ENCODE assay signal across 13 mouse cellular contexts in genomic region chr9:3012733-3013279, GRCm38 (mm10). TPM values are rescaled to one million over a fixed set of nuclear protein-coding genes. Genes with fewer than 3 reads are reported as not detected.
A peak's percentile ranks its signal among the peaks of the same experiment; 100 is the strongest.
ATAC-seq lines count a peak whose summit lies in the region.
"Not testable (repeated sequence)": the region's sequence is repeated elsewhere in the genome, so short reads cannot be mapped to it uniquely, and the experiment has no call there.
"Had no signal": no experiment of that assay in that cellular context is flagged by ENCODE, and none has a peak within 500 bp of the region (broad histone marks: within the 10 kb centered on the region; RNA-seq: fewer than 3 reads in every experiment).

Gene Gm10721, plus strand, starts transcription at chr9:3013140.

- peak; percentile 32 for ATAC-seq in CD4-positive, CD25-positive, alpha-beta regulatory T cell, adult 4 months
- ATAC-seq in embryonic facial prominence, embryonic 15.5 days (ENCODE audit: insufficient number of reproducible peaks, low FRiP score, low TSS enrichment, low read depth) = peak; percentile 55
- ATAC-seq in heart, embryonic 11.5 days (replicated peaks; ENCODE audit: insufficient number of reproducible peaks, low FRiP score, low TSS enrichment) = peak; percentile 56; the same call in 1 of the 2 replicates
- peak; percentile 71 for ATAC-seq in hindbrain, embryonic 13.5 days (ENCODE audit: low FRiP score)
- peak; percentile 39; the same call in 1 of the 2 replicates for ATAC-seq in kidney, embryonic 14.5 days (ENCODE audit: low FRiP score, low TSS enrichment)
- peak; percentile 46; the same call in 1 of the 2 replicates for ATAC-seq in liver, embryonic 12.5 days
- ATAC-seq in megakaryocyte progenitor cell, adult 5-6 weeks (replicated peaks; ENCODE audit: poor library complexity) = peak; percentile 36
- peak; percentile 66; the same call in 1 of the 2 replicates for ATAC-seq in neural tube, embryonic 12.5 days (ENCODE audit: low FRiP score, low read depth)

- not testable (repeated sequence) for H3K27ac ChIP-seq in embryonic facial prominence, embryonic 15.5 days (replicated peaks); heart, embryonic 11.5 days (ENCODE audit: low read depth, low read length); hindbrain, embryonic 13.5 days; kidney, embryonic 14.5 days (ENCODE audit: low read depth, low read length); liver, embryonic 12.5 days; neural tube, embryonic 12.5 days

- not testable (repeated sequence) for H3K36me3 ChIP-seq in embryonic facial prominence, embryonic 15.5 days; heart, embryonic 11.5 days (ENCODE audit: control insufficient read depth, insufficient read depth, low read length); hindbrain, embryonic 13.5 days; kidney, embryonic 14.5 days (ENCODE audit: control insufficient read depth, insufficient read depth, low read length); liver, embryonic 12.5 days; neural tube, embryonic 12.5 days

- not testable (repeated sequence) for H3K4me3 ChIP-seq in embryonic facial prominence, embryonic 15.5 days (replicated peaks); heart, embryonic 11.5 days (ENCODE audit: low read depth, low read length); hindbrain, embryonic 13.5 days; kidney, embryonic 14.5 days (ENCODE audit: low read length); liver, embryonic 12.5 days; neural tube, embryonic 12.5 days

- not testable (repeated sequence) for H3K4me1 ChIP-seq in embryonic facial prominence, embryonic 15.5 days; heart, embryonic 11.5 days (ENCODE audit: control insufficient read depth, insufficient read depth, low read length); hindbrain, embryonic 13.5 days (replicated peaks); kidney, embryonic 14.5 days (ENCODE audit: control insufficient read depth, insufficient read depth, low read length); liver, embryonic 12.5 days; neural tube, embryonic 12.5 days

- not testable (repeated sequence) for H3K9me3 ChIP-seq in embryonic facial prominence, embryonic 15.5 days (replicated peaks); heart, embryonic 11.5 days (replicated peaks; ENCODE audit: control insufficient read depth, low read length); hindbrain, embryonic 13.5 days; kidney, embryonic 14.5 days (ENCODE audit: control insufficient read depth, low read length); liver, embryonic 12.5 days (replicated peaks); neural tube, embryonic 12.5 days

- not testable (repeated sequence) for H3K27me3 ChIP-seq in embryonic facial prominence, embryonic 15.5 days; heart, embryonic 11.5 days (ENCODE audit: control insufficient read depth, insufficient read depth, low read length); hindbrain, embryonic 13.5 days; kidney, embryonic 14.5 days (ENCODE audit: control insufficient read depth, insufficient read depth, low read length); liver, embryonic 12.5 days (replicated peaks); neural tube, embryonic 12.5 days (replicated peaks)

- WGBS in embryonic facial prominence, embryonic 15.5 days = 55% methylated on average over 1 of the region's 11 CpGs
- WGBS in heart, embryonic 11.5 days (ENCODE audit: insufficient replicate concordance) = no CpG with 5 or more reads among the region's 11 CpGs
- WGBS in hindbrain, embryonic 13.5 days = no CpG with 5 or more reads among the region's 11 CpGs
- WGBS in kidney, embryonic 14.5 days = no CpG with 5 or more reads among the region's 11 CpGs
- WGBS in liver, embryonic 12.5 days (ENCODE audit: insufficient replicate concordance) = no CpG with 5 or more reads among the region's 11 CpGs
- WGBS in neural tube, embryonic 12.5 days = no CpG with 5 or more reads among the region's 11 CpGs

- H3K9ac ChIP-seq in embryonic facial prominence, embryonic 15.5 days; heart, embryonic 11.5 days (ENCODE audit: low read depth, low read length); hindbrain, embryonic 13.5 days; kidney, embryonic 14.5 days (ENCODE audit: low read depth, low read length); liver, embryonic 12.5 days; neural tube, embryonic 12.5 days: not testable (repeated sequence)

- not testable (repeated sequence) for H3K4me2 ChIP-seq in embryonic facial prominence, embryonic 15.5 days (replicated peaks); heart, embryonic 11.5 days; hindbrain, embryonic 13.5 days; kidney, embryonic 14.5 days (replicated peaks; ENCODE audit: low read depth, low read length); liver, embryonic 12.5 days; neural tube, embryonic 12.5 days (replicated peaks)

RNA-seq across cellular contexts. Expression of gene Gm10721, which starts in this region (rescaled TPM):
- polyA plus RNA-seq in CD4-positive, CD25-positive, alpha-beta regulatory T cell, adult 4 months (2017; shearing (Covaris generic)) = under 1 TPM in 1 of 2 experiments, not detected in 1; 0.83 TPM
- polyA plus RNA-seq in embryonic facial prominence, embryonic 15.5 days (2015; fragmentation: Nextera tagmentation; extraction: Ambion mirVana) = not detected in 2 replicates
- polyA plus RNA-seq in heart, embryonic 11.5 days (2014; fragmentation: Nextera tagmentation; extraction: Ambion mirVana) = not detected in 2 replicates
- 0.47 TPM in 1 of 2 replicates, not detected in the other for polyA plus RNA-seq in hindbrain, embryonic 13.5 days (2015; fragmentation: Nextera tagmentation; extraction: Ambion mirVana)
- not detected in 2 replicates for polyA plus RNA-seq in kidney, embryonic 14.5 days (2014; fragmentation: Nextera tagmentation; extraction: Ambion mirVana)
- polyA plus RNA-seq in liver, embryonic 12.5 days (2016; fragmentation: Nextera tagmentation; extraction: Ambion mirVana) = not detected in 2 replicates
- total RNA-seq in megakaryocyte progenitor cell, adult 5-6 weeks (2015) = not detected in 2 replicates
- 1.0 TPM in 1 of 2 replicates, not detected in the other for total RNA-seq in megakaryocyte progenitor cell, adult 5-6 weeks (2017)
- polyA plus RNA-seq in neural tube, embryonic 12.5 days (2016; fragmentation: Nextera tagmentation; extraction: Ambion mirVana) = 0.49 TPM in 1 of 2 replicates, not detected in the other
- polyA plus RNA-seq: cortical plate, adult 2 months; lung, adult 2 months; midbrain, embryonic 10.5 days; spleen, adult 2 months; urinary bladder, adult 2 months had no signal

Comparison
In these comparisons a context has a peak if more than half of its experiments do, and no peak if none do; other contexts are left out.
1. Peak in ATAC-seq in CD4-positive, CD25-positive, alpha-beta regulatory T cell, adult 4 months; RNA of the gene not detected or under 1 TPM.
2. Peak in ATAC-seq in embryonic facial prominence, embryonic 15.5 days; RNA of the gene not detected or under 1 TPM.
3. Peak in ATAC-seq in heart, embryonic 11.5 days; RNA of the gene not detected or under 1 TPM.
4. Peak in ATAC-seq in hindbrain, embryonic 13.5 days; RNA of the gene not detected or under 1 TPM.
5. Peak in ATAC-seq in kidney, embryonic 14.5 days; RNA of the gene not detected or under 1 TPM.
6. Peak in ATAC-seq in liver, embryonic 12.5 days; RNA of the gene not detected or under 1 TPM.
7. Peak in ATAC-seq in neural tube, embryonic 12.5 days; RNA of the gene not detected or under 1 TPM.